Mouse (Mus musculus) adrenal gland, postnatal 14 days (tissue): Measurements from ENCODE around the gene Napb. TPM values are rescaled to one million over a fixed set of nuclear protein-coding genes. Genes with fewer than 3 reads are reported as not detected.
"Not testable (repeated sequence)": the region's sequence is repeated elsewhere in the genome, so short reads cannot be mapped to it uniquely, and the experiment has no call there.

ENCODE experiments used
- DNase-seq: peaks from one replicate; pipeline ENCODE4 v3.0.0; 2021; ENCODE audit warnings: mixed read lengths
- long read RNA-seq, 2 experiments: library from polyadenylated mRNA; stranded (forward); transcript quantifications; one replicate each; pipeline ENCODE4 v2.0.0; 2021
- total RNA-seq: library from RNA; stranded (reverse); gene quantifications from 2 replicates; pipeline ENCODE4 v1.2.3, GENCODE M21; 2021

The Napb gene
- total RNA-seq = 4.5 and 7.9 TPM in 2 replicates
- long read RNA-seq, experiment 1, full-length matches to known transcripts = 2 of 2 reads
- long read RNA-seq, experiment 1, partial matches to known transcripts = 0 of 2 reads
- long read RNA-seq, experiment 1, other reads (novel, unspliced or antisense) = 0 of 2 reads
- long read RNA-seq, experiment 2, full-length matches to known transcripts = 1 of 2 reads
- long read RNA-seq, experiment 2, partial matches to known transcripts = 0 of 2 reads
- long read RNA-seq, experiment 2, other reads (novel, unspliced or antisense) = 1 of 2 reads

GRCm38 (mm10) chr2:148732327-148733000, at the start of gene Napb:
Gene Napb, minus strand, starts transcription at chr2:148732467.
- peak; percentile 97 for DNase-seq

GRCm38 (mm10) chr2:148781709-148782108, 49.4 kb upstream of the Napb start, which contains the start of gene 8030411F24Rik:
Gene 8030411F24Rik, plus strand, starts transcription at chr2:148782009.
- DNase-seq = no peak

- not testable (repeated sequence) for DNase-seq
Observed at GRCm38 (mm10) chr2:148771397-148771796, 39.1 kb upstream of the Napb start, which contains the start of gene Cst11. Gene Cst11, minus strand, starts transcription at chr2:148771497.

GRCm38 (mm10) chr2:148763648-148764388, 31.6 kb upstream of the Napb start:
- no peak for DNase-seq

GRCm38 (mm10) chr2:148754310-148754846, 22.1 kb upstream of the Napb start:
- no peak for DNase-seq

GRCm38 (mm10) chr2:148751893-148752813, 19.9 kb upstream of the Napb start:
- DNase-seq = peak; percentile 82

- DNase-seq = no peak
Observed at GRCm38 (mm10) chr2:148750058-148750457, 17.8 kb upstream of the Napb start, which contains the start of gene Cstl1. Gene Cstl1, plus strand, starts transcription at chr2:148750358.

GRCm38 (mm10) chr2:148743846-148744407, 11.7 kb upstream of the Napb start:
- no peak for DNase-seq

- no peak for DNase-seq
Observed at GRCm38 (mm10) chr2:148743001-148743400, 10.7 kb upstream of the Napb start.

GRCm38 (mm10) chr2:148731614-148732326, 497 bp downstream of the Napb start:
- DNase-seq = peak; percentile 56

- DNase-seq = peak; percentile 42
Observed at GRCm38 (mm10) chr2:148719271-148719995, 12.8 kb downstream of the Napb start.

GRCm38 (mm10) chr2:148717072-148717471, 15.2 kb downstream of the Napb start:
- DNase-seq = no peak

GRCm38 (mm10) chr2:148712326-148712725, 19.9 kb downstream of the Napb start:
- no peak for DNase-seq

- DNase-seq = no peak
Observed at GRCm38 (mm10) chr2:148707202-148707530, 25.1 kb downstream of the Napb start.

GRCm38 (mm10) chr2:148706409-148707201, 25.7 kb downstream of the Napb start:
- no peak for DNase-seq

- DNase-seq = no peak
Observed at GRCm38 (mm10) chr2:148698571-148698970, 33.7 kb downstream of the Napb start.

GRCm38 (mm10) chr2:148690781-148691180, 41.5 kb downstream of the Napb start:
- no peak for DNase-seq

- no peak for DNase-seq
Observed at GRCm38 (mm10) chr2:148690291-148690690, 42.0 kb downstream of the Napb start.
